Mouse (Mus musculus) layer of hippocampus, adult 2 months (tissue): ENCODE measurements around the gene Abhd12. TPM values are rescaled to one million over a fixed set of nuclear protein-coding genes. Genes with fewer than 3 reads are reported as not detected.
"Not testable (repeated sequence)": the region's sequence is repeated elsewhere in the genome, so short reads cannot be mapped to it uniquely, and the experiment has no call there.

Experiments
- DNase-seq, 2 experiments: peaks; one replicate each; pipeline ENCODE4 v3.0.0; 2022; ENCODE audit warnings: low spot score in 2 of 2
- H3K27ac ChIP-seq: fragments of 200-600 bp; 2 replicates; pipeline ENCODE4 v1.8.1; 2022
- H3K4me3 ChIP-seq: fragments of 200-600 bp; 2 replicates; pipeline ENCODE4 v1.8.1; 2022; ENCODE audit warnings: mild to moderate bottlenecking
- CTCF ChIP-seq: fragments of 200-600 bp; conservative IDR thresholded peaks from 2 replicates; pipeline ENCODE4 v1.8.1; 2022; ENCODE audit warnings: antibody characterized with exemption, mild to moderate bottlenecking, moderate library complexity
- total RNA-seq, 2 experiments: library from RNA; stranded (reverse); gene quantifications; 2 replicates each; pipeline ENCODE4 v1.2.3; 2021

The Abhd12 gene
- total RNA-seq, 2 experiments from 2014 or later = 314 to 317 TPM

DNA sequence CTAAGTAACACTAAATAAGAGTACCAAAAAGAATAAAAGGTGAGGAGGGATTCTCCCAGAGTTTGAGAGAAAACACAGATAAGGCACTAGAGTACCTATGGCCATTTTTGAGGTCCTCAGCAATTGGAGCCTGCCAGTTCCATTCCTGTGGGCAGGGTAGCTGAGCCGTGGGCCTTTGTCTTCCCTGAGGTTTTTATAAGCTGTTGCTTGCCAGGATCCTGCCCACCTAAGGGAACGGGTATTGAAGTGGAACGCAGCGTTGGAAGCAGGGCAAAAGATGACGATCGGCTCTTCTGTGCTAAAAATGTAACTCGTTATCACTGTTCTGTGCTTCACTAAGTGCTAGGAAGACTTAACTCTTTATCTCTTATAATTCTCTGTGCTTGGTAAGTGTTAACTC, 19.0 kb upstream of the Abhd12 start:
- Histone ChIP-seq H3K27ac (no peak overlapping the region), H3K4me3 (no peak overlapping the region)
- TF ChIP-seq CTCF = no peak
- no peak for DNase-seq

DNA sequence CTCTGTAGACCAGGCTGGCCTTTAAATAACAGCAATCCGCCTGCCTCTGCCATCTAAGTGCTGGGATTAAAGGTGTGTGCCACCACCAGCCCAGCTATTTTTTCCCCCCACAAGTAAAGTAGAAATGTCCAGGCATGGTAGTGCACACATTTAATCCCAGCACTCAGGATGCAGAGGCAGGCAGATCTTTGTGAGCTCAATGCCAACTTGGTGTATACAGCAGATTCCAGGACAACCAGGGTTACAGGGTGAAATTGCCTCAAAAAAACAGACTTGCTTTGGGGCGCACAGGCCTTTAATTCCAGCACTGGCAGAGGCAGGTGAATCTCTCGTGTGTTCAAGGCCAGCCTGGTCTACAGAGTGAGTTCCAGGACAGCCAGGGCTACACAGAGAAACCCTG, 18.5 kb upstream of the Abhd12 start:
- no peak overlapping the region for H3K4me3 ChIP-seq
- no peak for DNase-seq
- H3K27ac ChIP-seq = no peak overlapping the region
- TF ChIP-seq CTCF = no peak

DNA sequence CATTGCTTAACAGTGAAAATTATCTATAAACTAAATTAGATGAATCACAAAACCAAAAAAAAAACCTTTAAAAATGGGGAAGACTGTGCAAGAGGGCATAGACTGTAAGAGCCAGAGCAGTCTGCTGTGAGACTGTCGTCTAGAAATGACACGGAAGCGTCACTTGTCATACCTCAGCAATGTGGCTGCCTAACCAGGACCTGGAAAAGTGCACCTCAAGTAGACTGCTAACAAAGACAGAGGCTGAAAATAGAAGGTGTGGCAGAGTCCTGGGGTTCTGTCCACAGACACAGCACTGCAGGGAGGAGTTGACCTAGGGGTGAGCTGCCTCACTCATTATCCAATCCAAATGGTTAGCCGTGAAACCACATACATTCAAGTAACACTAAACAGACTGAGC, 17.6 kb upstream of the Abhd12 start:
- no peak for TF ChIP-seq CTCF
- no peak for DNase-seq
- Histone ChIP-seq H3K4me3 (no peak overlapping the region), H3K27ac (0 out of 2 replicates have a peak overlapping the region, but pooled peaks have one; percentile 23)

DNA sequence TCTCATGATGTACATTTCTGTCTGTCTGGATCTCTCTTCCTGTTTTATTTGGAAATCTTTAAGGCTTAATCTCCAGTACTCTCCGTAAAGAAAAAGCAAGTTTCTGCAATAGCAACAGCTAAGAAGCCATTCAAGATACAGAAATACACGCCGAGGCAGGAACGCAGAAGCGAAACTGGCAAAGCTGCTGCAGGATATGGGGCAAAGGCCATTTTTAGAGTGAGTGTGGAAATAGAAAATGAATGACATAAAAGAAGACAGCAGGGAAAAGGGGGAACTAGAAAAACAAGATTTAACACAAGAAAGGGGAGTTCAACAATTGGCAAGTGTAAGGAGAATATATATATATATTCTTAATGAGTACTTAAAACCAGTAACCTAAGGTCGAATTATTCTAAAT, 17.2 kb upstream of the Abhd12 start:
- 0 out of 2 replicates have a peak overlapping the region, but pooled peaks have one; percentile 23 for H3K27ac ChIP-seq
- no peak for TF ChIP-seq CTCF
- DNase-seq = no peak
- H3K4me3 ChIP-seq = no peak overlapping the region

DNA sequence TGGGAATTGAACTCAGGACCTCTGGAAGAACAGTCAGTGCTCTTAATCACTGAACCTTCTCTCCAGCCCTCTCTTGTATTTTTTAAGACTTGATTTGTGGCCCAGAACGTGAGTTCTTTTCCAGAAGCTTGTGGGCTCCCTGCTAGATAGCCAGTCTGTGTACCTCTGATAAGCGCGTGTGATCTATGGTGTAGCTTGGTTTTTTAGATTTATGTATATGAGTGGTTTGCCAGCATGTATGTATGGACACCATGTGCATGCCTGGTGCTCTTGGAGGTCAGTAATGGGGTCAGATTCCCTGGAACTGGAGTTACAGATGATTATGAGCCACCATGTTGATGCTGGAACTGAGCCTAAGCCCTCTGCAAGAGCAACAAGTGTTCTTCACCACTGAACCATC, 16.0 kb upstream of the Abhd12 start:
- H3K27ac ChIP-seq = no peak overlapping the region
- DNase-seq = no peak
- TF ChIP-seq CTCF = no peak
- no peak overlapping the region for H3K4me3 ChIP-seq

DNA sequence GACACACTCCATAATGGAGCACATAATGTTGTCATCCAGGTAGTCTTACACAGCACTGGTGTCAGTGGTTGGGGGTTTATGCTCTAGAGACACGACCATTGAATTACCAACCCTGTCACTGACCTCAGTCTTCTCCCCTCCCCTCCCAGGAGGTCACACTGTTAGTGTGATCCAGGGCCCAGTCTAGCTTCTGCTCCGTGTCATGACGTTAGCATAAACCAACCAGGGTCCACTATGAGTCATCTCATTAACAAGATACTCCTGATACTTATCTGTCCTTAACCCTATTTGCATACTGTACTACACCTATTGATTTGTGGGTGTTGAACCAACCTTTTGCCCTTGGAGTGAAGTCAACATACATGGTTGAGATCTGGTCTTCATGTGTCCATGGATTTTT, 14.2 kb upstream of the Abhd12 start:
- DNase-seq = no peak
- Histone ChIP-seq H3K4me3 (no peak overlapping the region), H3K27ac (no peak overlapping the region)
- no peak for TF ChIP-seq CTCF

DNA sequence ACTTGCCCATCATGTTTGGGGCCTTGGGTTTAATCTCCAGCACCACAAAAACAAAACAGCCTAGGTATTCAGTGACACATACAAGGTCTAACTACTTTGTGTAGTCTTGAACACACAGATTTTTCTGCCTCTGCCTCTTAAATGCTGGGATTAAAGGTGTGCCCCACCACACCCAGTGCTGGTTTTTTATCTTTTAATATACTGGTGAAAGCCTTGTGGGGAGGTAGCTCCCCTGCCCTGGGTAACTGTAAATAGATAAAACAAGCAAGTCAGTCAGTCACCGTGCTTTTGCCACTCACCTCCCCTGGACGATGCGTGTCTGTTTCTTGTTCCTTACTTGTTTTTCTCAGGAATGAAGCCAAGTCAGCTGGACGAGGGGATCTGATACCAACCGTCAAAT, 11.2 kb upstream of the Abhd12 start:
- DNase-seq = no peak
- no peak for TF ChIP-seq CTCF
- Histone ChIP-seq H3K4me3 (no peak overlapping the region), H3K27ac (no peak overlapping the region)

DNA sequence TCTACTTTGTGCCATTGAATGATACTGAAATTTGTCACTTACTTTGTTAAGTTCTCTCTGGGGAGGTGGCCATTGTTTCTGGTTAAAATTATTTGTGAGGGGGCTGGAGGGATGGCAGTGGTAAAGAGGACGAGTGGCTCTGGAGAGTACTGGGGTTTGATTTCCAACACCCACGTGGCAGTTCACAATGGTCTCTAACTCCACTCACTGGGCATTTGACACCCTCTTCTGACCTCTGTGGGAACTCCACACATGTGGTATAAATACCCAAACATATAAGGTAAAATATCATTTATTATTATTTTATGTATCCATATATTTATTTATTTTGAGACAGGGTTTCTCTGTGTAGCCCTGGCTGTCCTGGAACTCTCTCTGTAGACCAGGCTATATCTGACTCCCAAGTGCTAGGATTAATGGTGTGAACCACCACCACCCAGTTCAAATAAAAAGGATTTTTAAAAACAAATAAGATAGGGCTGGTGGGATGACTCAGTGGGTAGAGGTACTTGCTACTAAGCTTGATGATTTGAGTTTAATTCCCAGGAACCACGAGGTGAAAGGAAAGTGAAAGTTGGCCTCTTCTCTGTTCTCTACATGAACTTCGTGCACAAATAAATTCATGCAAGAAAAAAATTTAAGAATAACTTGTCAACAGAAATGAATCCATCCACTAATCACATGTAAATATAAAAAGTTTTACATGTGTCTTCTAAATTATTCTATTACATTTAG, 10.4 kb upstream of the Abhd12 start:
- TF ChIP-seq CTCF = no peak

DNA sequence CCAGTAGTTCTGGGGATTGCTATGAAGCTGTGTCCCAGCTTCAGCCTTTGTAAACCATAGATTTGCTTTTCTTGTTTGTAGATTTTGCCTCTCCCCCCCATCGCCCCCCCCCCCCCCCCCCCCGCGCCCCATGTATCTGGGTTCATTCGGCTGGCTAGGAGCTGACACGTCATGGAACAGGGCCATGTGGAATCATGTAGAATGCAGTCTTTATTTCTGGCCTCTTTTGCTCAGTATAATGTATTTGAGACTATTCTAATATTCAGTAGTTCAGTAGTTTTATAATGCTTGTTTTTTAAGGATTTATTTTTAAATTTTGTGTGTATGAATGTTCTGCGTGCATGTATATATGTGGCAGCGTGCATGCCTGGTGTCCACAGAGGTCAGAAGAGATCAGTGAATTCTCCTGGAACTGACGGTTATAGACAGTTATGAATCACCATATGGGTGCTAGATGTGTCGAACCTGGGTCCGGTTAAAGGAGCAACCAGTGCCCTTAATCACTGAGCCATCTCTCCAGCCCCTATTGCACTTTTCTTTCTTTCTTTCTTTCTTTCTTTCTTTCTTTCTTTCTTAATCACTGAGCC, 5.8 kb upstream of the Abhd12 start:
- DNase-seq = no peak
- Histone ChIP-seq H3K27ac (no peak overlapping the region), H3K4me3 (peak overlapping the region; percentile 65)
- TF ChIP-seq CTCF = no peak

More for the DNA sequence above, 10.4 kb upstream of the Abhd12 start:
- DNase-seq = no peak
- Histone ChIP-seq H3K27ac (no peak overlapping the region), H3K4me3 (no peak overlapping the region)

DNA sequence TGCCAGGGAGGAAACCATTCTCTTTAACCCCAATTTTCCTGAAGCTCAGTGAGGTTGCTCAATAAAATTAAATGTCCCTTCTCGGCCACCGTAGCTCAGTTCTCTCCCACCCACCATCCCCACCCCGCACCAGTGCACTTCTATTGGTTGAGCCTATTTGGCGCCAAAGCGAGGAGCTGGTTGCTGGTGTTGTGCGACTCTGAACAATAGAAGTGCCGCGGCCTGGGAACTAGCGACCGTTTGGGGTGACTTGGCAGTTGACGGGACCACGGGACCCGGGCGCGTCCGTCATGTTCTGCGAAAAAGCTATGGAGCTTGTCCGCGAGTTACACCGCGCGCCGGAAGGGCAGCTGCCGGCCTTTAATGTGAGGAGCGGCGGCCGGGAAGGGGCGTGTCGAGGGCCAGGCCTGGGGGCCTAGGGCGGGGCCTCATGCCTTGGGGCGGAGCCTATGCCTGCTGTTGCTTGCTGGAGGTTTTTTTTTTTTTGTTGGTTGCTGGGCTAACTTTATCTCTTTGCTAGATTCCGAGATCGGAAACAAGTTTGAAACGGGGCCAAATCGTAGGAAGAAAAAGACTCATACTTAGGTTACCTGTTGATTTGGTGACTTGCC, 5.0 kb upstream of the Abhd12 start:
- peak; percentile 78 to 84 for DNase-seq
- Histone ChIP-seq H3K4me3 (peak overlapping the region; percentile 65), H3K27ac (peak overlapping the region; percentile 81)
- no peak for TF ChIP-seq CTCF

DNA sequence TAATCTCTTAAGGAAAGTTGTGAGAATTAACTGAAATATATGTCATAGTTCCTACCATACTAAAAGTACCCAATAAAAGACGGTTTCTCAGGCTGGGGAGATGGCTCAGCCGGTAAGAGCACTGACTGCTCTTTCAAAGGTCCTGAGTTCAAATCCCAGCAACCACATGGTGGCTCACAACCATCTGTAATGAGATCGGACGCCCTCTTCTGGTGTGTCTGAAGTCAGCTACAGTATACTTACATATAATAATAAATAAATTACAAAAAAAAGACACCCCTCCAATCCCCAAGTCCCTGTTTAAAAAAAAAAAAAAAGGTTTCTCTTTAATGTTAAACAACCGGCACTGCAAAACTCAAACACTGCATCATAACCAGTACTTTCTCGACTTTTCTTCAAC, 4.3 kb upstream of the Abhd12 start:
- TF ChIP-seq CTCF = peak; percentile 51

DNA sequence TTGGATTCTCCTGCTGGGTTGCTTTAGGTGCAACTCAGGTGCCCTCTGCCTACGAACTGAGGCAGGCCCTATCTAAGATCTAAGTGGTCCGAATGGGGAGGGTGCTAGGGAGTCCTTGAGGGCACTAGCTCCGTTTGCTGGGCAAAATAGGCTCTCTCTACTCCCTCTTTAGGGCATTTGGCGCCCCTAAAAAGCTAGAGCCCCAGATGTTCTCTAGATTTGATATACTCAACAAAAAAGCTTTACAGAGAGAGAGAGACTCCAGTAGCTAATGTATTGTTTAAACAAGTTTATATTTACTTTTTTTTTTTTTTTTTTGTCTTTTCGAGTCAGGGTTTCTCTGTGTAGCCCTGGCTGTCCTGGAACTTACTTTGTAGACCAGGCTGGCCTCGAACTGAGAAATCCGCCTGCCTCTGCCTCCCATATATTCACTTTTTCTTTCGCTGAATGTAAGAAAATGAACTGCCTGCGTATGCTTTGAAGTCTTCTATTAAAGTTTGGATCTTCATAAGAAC, 452 bp upstream of the Abhd12 start, which contains the start of gene Gins1:
Gins1 (plus strand) TSS at position 465 of the 515 bp plus-strand sequence.
- H3K27ac ChIP-seq = peak within 1 kb of the TSS; percentile 97
- H3K4me3 ChIP-seq = peak within 1 kb of the TSS; percentile 100
- peak; percentile 28 for TF ChIP-seq CTCF
- no peak for DNase-seq

More for the DNA sequence above, 4.3 kb upstream of the Abhd12 start:
- not testable (repeated sequence) for DNase-seq
- Histone ChIP-seq H3K27ac (peak overlapping the region; percentile 81), H3K4me3 (peak overlapping the region; percentile 65)

DNA sequence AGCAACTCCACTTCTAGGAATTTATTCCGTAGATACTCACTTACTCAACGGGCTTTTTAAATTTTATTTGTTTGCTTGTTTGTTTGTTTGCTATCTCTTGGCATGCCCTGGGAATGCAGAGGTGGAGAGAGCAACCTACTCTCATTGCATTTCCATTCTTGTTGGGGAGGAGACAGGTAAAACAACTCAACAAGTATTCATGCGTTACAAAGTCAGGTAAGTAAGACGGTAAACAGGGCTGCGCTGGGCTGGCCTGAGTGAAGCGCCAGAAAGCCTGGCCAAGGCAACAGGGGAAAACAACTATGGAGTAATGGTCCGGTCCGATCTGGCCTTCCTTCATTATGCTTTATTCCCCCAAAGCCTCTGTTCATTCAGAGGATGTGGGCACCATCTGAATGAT, 2.2 kb downstream of the Abhd12 start:
- H3K27ac ChIP-seq = peak overlapping the region; percentile 97
- DNase-seq = no peak
- peak overlapping the region; percentile 100 for H3K4me3 ChIP-seq
- no peak for TF ChIP-seq CTCF

DNA sequence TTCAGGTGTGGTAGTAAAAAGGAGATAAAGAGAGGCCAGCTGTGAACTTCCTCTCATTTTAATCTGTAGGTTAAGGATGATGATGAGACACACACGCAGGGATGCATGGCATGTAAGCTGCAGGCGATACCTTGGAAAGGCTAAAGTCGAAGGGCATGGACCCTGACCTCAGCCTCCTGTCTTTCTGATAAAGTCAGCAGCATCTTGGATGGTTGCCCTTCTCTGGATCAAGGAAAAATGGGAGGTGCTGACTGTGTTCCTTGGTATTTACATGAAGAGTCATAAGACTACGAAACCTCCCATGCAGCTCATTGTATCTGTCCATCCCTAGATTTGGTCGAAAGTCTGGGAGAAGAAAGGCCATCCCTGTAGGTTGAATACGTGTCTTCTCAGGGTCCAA, 4.2 kb downstream of the Abhd12 start:
- no peak for TF ChIP-seq CTCF
- Histone ChIP-seq H3K27ac (no peak overlapping the region), H3K4me3 (no peak overlapping the region)
- DNase-seq = no peak
